Mouse (Mus musculus) embryo, embryonic 11 days (tissue): ENCODE measurements at regions not wholly inside any gene's neighbourhood (a gene's known extent, or its start where the extent isn't known, plus 50 kb on each side); places are given as distances from the start of the nearest gene placed in this dataset.

Source experiments
- DNase-seq: peaks from one replicate; pipeline ENCODE4 v3.0.0-alpha.2; 2015

DNA sequence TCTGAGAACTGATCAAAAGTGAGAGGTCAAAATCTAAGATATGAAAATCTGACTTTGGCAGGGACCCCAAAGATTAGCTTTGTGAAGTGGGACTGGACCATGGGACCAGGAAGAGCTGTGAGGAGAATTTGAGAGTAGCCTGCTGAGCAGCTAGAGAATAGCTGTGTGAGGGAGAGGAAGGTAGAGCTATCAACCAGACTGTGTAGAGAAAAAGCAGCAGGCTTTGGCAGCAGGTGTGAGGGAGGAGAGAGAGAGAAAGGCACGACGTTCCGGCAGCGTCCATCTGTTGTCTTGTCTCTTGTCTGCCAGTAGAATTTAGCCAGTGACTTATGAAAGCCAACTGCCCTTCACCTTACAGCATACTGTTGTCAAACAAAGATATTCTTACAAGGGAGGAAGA lies 412.1 kb downstream of the Slitrk2 start:
- no peak for DNase-seq

DNA sequence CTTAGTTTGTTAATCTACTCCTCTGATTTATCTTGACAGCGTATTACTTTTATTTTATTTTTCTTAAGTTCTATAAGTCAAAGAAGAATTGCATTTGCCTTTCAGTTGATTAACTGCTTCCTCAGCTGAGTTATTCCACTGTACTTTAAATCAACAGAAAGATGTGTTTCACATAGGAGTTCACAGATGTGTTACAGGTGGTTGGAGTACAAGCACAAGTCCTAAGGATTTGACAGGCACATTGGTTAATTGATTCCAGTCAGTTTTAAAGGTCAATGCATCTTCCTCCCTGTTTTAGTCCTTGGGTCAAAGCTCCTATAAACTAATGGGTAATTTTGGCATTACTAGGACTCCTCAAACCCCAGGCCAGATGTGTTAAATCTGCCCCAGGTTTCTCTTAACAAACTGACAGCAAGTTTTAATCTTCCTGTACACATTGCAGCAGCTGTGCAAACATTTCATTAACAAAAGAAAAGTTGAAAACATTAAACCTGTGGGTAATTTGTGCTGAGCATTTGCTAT lies 413.5 kb downstream of the Slitrk2 start:
- peak; percentile 29 for DNase-seq

- peak; percentile 0 for DNase-seq
Measured at GRCm38 (mm10) chrX:67092395-67092794, 443.3 kb downstream of the Slitrk2 start.
